Mouse (Mus musculus): Measurements from ENCODE around the gene Plpp7. TPM values are rescaled to one million over a fixed set of nuclear protein-coding genes. Genes with fewer than 3 reads are reported as not detected.
A peak's percentile ranks its signal among the peaks of the same experiment; 100 is the strongest.

The Plpp7 gene
- polyA plus RNA-seq, 1 experiment from 2014 or later, result 13.9 TPM

GRCm38 (mm10) chr2:32084111-32084871, 11.0 kb upstream of the Plpp7 start, which contains the start of gene Fam78a:
Fam78a (minus strand) TSS chr2:32084857.
- H3K4me2 ChIP-seq, result peak within 1 kb of the TSS; percentile 100
- peak; percentile 44; the same call in 1 of the 2 replicates for ATAC-seq (ENCODE audit: extremely low read depth, insufficient number of reproducible peaks, low FRiP score, low TSS enrichment)
- peak within 1 kb of the TSS; percentile 97 for H3K9ac ChIP-seq
- peaks cover 55% of the 10 kb centered on the region for H3K4me1 ChIP-seq
- WGBS, result under 1% methylated on average over 64 of the region's 68 CpGs
- H3K27ac ChIP-seq (replicated peaks), result peak within 1 kb of the TSS; percentile 93
- H3K4me3 ChIP-seq, result peak within 1 kb of the TSS; percentile 90
- peaks cover 25% of the 10 kb centered on the region for H3K27me3 ChIP-seq (replicated peaks)
- H3K36me3 ChIP-seq, result no peaks in the 10 kb centered on the region
- H3K9me3 ChIP-seq, result no peaks in the 10 kb centered on the region

GRCm38 (mm10) chr2:32084872-32085199, 10.5 kb upstream of the Plpp7 start:
- Histone ChIP-seq H3K9ac (peak overlapping the region; percentile 97), H3K36me3 (no peaks in the 10 kb centered on the region), H3K4me3 (peak overlapping the region; percentile 90), H3K27me3 (replicated peaks) (peaks cover 26% of the 10 kb centered on the region), H3K4me1 (peaks cover 52% of the 10 kb centered on the region), H3K27ac (replicated peaks) (peak overlapping the region; percentile 93), H3K4me2 (peak overlapping the region; percentile 100), H3K9me3 (no peaks in the 10 kb centered on the region)
- 31% methylated on average over 2 of the region's 2 CpGs for WGBS
- no peak for ATAC-seq (ENCODE audit: extremely low read depth, insufficient number of reproducible peaks, low FRiP score, low TSS enrichment)

- 66% methylated on average over 2 of the region's 2 CpGs for WGBS
Measured at GRCm38 (mm10) chr2:32085231-32085630, 10.1 kb upstream of the Plpp7 start.

GRCm38 (mm10) chr2:32087606-32088005, 7.7 kb upstream of the Plpp7 start:
- Histone ChIP-seq H3K4me2 (no peak overlapping the region), H3K27ac (replicated peaks) (peak overlapping the region; percentile 54), H3K4me1 (peaks cover 44% of the 10 kb centered on the region), H3K36me3 (no peaks in the 10 kb centered on the region), H3K9ac (no peak overlapping the region), H3K9me3 (no peaks in the 10 kb centered on the region), H3K4me3 (no peak overlapping the region), H3K27me3 (replicated peaks) (peaks cover 21% of the 10 kb centered on the region)
- no peak for ATAC-seq (ENCODE audit: extremely low read depth, insufficient number of reproducible peaks, low FRiP score, low TSS enrichment)
- WGBS, result 54% methylated on average over 4 of the region's 4 CpGs

More at GRCm38 (mm10) chr2:32085231-32085630, 10.1 kb upstream of the Plpp7 start:
- H3K27me3 ChIP-seq (replicated peaks), result peaks cover 26% of the 10 kb centered on the region
- H3K4me2 ChIP-seq, result peak overlapping the region; percentile 100
- peak overlapping the region; percentile 93; the same call in 1 of the 2 replicates for H3K27ac ChIP-seq (replicated peaks)
- peak overlapping the region; percentile 97; the same call in 1 of the 2 replicates for H3K9ac ChIP-seq
- peaks cover 49% of the 10 kb centered on the region for H3K4me1 ChIP-seq
- H3K36me3 ChIP-seq, result no peaks in the 10 kb centered on the region
- H3K4me3 ChIP-seq, result no peak overlapping the region
- no peaks in the 10 kb centered on the region for H3K9me3 ChIP-seq
- ATAC-seq (ENCODE audit: extremely low read depth, insufficient number of reproducible peaks, low FRiP score, low TSS enrichment), result no peak

GRCm38 (mm10) chr2:32088372-32088981, 6.9 kb upstream of the Plpp7 start:
- 6% methylated on average over 35 of the region's 35 CpGs for WGBS
- Histone ChIP-seq H3K9ac (peak overlapping the region; percentile 79), H3K9me3 (no peaks in the 10 kb centered on the region), H3K27ac (replicated peaks) (peak overlapping the region; percentile 90), H3K4me2 (peak overlapping the region; percentile 73), H3K4me1 (peaks cover 40% of the 10 kb centered on the region), H3K36me3 (no peaks in the 10 kb centered on the region), H3K27me3 (replicated peaks) (peaks cover 20% of the 10 kb centered on the region), H3K4me3 (peak overlapping the region; percentile 46)
- no peak for ATAC-seq (ENCODE audit: extremely low read depth, insufficient number of reproducible peaks, low FRiP score, low TSS enrichment)

GRCm38 (mm10) chr2:32089606-32090005, 5.7 kb upstream of the Plpp7 start:
- no peak overlapping the region for H3K4me2 ChIP-seq
- H3K36me3 ChIP-seq, result no peaks in the 10 kb centered on the region
- WGBS, result 64% methylated on average over 3 of the region's 3 CpGs
- peaks cover 40% of the 10 kb centered on the region for H3K4me1 ChIP-seq
- no peak overlapping the region for H3K9ac ChIP-seq
- no peaks in the 10 kb centered on the region for H3K9me3 ChIP-seq
- peaks cover 20% of the 10 kb centered on the region for H3K27me3 ChIP-seq (replicated peaks)
- ATAC-seq (ENCODE audit: extremely low read depth, insufficient number of reproducible peaks, low FRiP score, low TSS enrichment), result no peak
- peak overlapping the region; percentile 90 for H3K27ac ChIP-seq (replicated peaks)
- H3K4me3 ChIP-seq, result no peak overlapping the region

GRCm38 (mm10) chr2:32090145-32090544, 5.2 kb upstream of the Plpp7 start:
- no peak overlapping the region for H3K27ac ChIP-seq (replicated peaks)
- WGBS, result 81% methylated on average over 2 of the region's 2 CpGs
- H3K4me3 ChIP-seq, result no peak overlapping the region
- no peaks in the 10 kb centered on the region for H3K9me3 ChIP-seq
- H3K9ac ChIP-seq, result no peak overlapping the region
- no peak for ATAC-seq (ENCODE audit: extremely low read depth, insufficient number of reproducible peaks, low FRiP score, low TSS enrichment)
- peaks cover 20% of the 10 kb centered on the region for H3K27me3 ChIP-seq (replicated peaks)
- H3K4me1 ChIP-seq, result peaks cover 36% of the 10 kb centered on the region
- no peak overlapping the region for H3K4me2 ChIP-seq
- H3K36me3 ChIP-seq, result no peaks in the 10 kb centered on the region

GRCm38 (mm10) chr2:32091956-32092355, 3.4 kb upstream of the Plpp7 start:
- 0 out of 2 replicates have a peak overlapping the region, but pooled peaks have one; percentile 12 for H3K27ac ChIP-seq (replicated peaks)

GRCm38 (mm10) chr2:32094001-32094707, 1.2 kb upstream of the Plpp7 start:
- H3K9ac ChIP-seq, result no peak overlapping the region
- no peak overlapping the region for H3K27ac ChIP-seq (replicated peaks)
- H3K9me3 ChIP-seq, result no peaks in the 10 kb centered on the region
- H3K27me3 ChIP-seq (replicated peaks), result peaks cover 2% of the 10 kb centered on the region; the same call in 1 of the 2 replicates
- no peak overlapping the region for H3K4me2 ChIP-seq
- WGBS, result 80% methylated on average over 7 of the region's 7 CpGs
- ATAC-seq (ENCODE audit: extremely low read depth, insufficient number of reproducible peaks, low FRiP score, low TSS enrichment), result no peak
- H3K36me3 ChIP-seq, result 0 out of 2 replicates have a peak, but pooled peaks cover 5% of the 10 kb centered on the region
- H3K4me1 ChIP-seq, result peaks cover 30% of the 10 kb centered on the region
- H3K4me3 ChIP-seq, result no peak overlapping the region

More at GRCm38 (mm10) chr2:32091956-32092355, 3.4 kb upstream of the Plpp7 start:
- no peak for ATAC-seq (ENCODE audit: extremely low read depth, insufficient number of reproducible peaks, low FRiP score, low TSS enrichment)
- Histone ChIP-seq H3K36me3 (no peaks in the 10 kb centered on the region), H3K9me3 (no peaks in the 10 kb centered on the region), H3K9ac (peak overlapping the region; percentile 37), H3K4me1 (peaks cover 45% of the 10 kb centered on the region), H3K4me2 (no peak overlapping the region), H3K4me3 (no peak overlapping the region), H3K27me3 (replicated peaks) (peaks cover 20% of the 10 kb centered on the region)
- WGBS, result 39% methylated on average over 3 of the region's 3 CpGs

- peak overlapping the region; percentile 64 for H3K27ac ChIP-seq (replicated peaks)
- no peak for ATAC-seq (ENCODE audit: extremely low read depth, insufficient number of reproducible peaks, low FRiP score, low TSS enrichment)
Measured at GRCm38 (mm10) chr2:32096122-32096420, 743 bp downstream of the Plpp7 start.

GRCm38 (mm10) chr2:32102944-32103343, 7.6 kb downstream of the Plpp7 start:
- H3K4me1 ChIP-seq, result peaks cover 38% of the 10 kb centered on the region
- 71% methylated on average over 5 of the region's 5 CpGs for WGBS
- no peaks in the 10 kb centered on the region for H3K9me3 ChIP-seq
- no peak overlapping the region for H3K4me2 ChIP-seq
- H3K4me3 ChIP-seq, result no peak overlapping the region
- H3K9ac ChIP-seq, result no peak overlapping the region
- no peaks in the 10 kb centered on the region for H3K27me3 ChIP-seq (replicated peaks)
- no peak overlapping the region; the same call in 1 of the 2 replicates for H3K27ac ChIP-seq (replicated peaks)
- H3K36me3 ChIP-seq, result peaks cover 22% of the 10 kb centered on the region
- no peak for ATAC-seq (ENCODE audit: extremely low read depth, insufficient number of reproducible peaks, low FRiP score, low TSS enrichment)

More at GRCm38 (mm10) chr2:32096122-32096420, 743 bp downstream of the Plpp7 start:
- peaks cover 26% of the 10 kb centered on the region for H3K4me1 ChIP-seq
- peak overlapping the region; percentile 86 for H3K9ac ChIP-seq
- WGBS, result 87% methylated on average over 10 of the region's 10 CpGs
- H3K9me3 ChIP-seq, result no peaks in the 10 kb centered on the region
- peak overlapping the region; percentile 79 for H3K4me2 ChIP-seq
- H3K27me3 ChIP-seq (replicated peaks), result no peaks in the 10 kb centered on the region
- peaks cover 21% of the 10 kb centered on the region for H3K36me3 ChIP-seq
- peak overlapping the region; percentile 55 for H3K4me3 ChIP-seq

Data from heart, embryonic 13.5 days (tissue).